Mouse (Mus musculus) brain, adult 10 weeks (tissue): ENCODE measurements around the gene Gm49339. TPM values are rescaled to one million over a fixed set of nuclear protein-coding genes. Genes with fewer than 3 reads are reported as not detected.

ENCODE experiments used
- polyA plus RNA-seq: library from polyadenylated mRNA; stranded (reverse); fragments of 350-450 nt; fragmentation: Illumina TruSeq; extraction: RNeasy Lipid Tissue Mini Kit (QIAGEN cat#74804); gene quantifications from one replicate; pipeline ENCODE4 v1.2.3, GENCODE M21; 2015; ENCODE audit warnings: low read depth, low replicate concordance

Gene Gm49339
- not detected for polyA plus RNA-seq

DNA sequence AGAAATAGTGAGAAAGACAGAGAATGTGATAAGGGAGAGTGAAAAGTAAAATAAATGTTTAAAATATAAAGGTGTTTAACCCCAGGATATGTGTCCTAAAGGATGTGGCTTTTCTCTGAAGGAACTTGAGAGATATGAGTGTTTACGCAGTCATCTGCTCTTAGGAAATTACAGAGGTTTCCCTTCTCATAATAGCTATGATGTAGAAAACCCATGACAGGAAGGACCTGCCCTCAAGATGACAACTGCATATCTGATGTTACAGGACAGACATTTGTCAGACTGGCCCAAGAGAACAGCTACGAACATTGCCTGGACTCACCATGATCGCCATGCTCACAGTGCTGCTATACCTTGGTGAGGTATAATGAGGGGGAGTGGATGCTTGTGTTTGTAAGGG is at the start of gene Gm49339, which contains the start of gene Lilr4b:
Gene Gm49339, plus strand, starts transcription at position 216 of the 400 bp plus-strand sequence.
Gene Lilr4b, plus strand, starts transcription at position 236 of the 400 bp plus-strand sequence.

DNA sequence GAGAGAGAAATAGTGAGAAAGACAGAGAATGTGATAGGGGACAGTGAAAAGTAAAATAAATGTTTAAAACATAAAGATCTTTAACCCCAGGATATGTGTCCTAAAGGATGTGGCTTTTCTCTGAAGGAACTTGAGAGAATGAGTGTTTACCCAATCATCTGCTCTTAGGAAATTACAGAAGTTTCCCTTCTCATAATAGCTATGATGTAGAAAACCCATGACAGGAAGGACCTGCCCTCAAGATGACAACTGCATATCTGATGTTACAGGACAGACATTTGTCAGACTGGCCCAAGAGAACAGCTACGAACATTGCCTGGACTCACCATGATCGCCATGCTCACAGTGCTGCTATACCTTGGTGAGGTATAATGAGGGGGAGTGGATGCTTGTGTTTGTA is 10.3 kb downstream of the Gm49339 start, which contains the start of gene Lilrb4a:
Gene Lilrb4a, plus strand, starts transcription at position 266 of the 400 bp plus-strand sequence.

Other genes with a start within 250 kb of the Gm49339 start
- 0.21 TPM for gene Lilr4b, start within 50 bp of the Gm49339 start, polyA plus RNA-seq
- 0.52 TPM for gene Lilrb4a, start 10.3 kb downstream of the Gm49339 start, polyA plus RNA-seq
- not detected for gene Fam162b, start 109.9 kb downstream of the Gm49339 start, polyA plus RNA-seq
- not detected for gene Gprc6a, start 150.8 kb downstream of the Gm49339 start, polyA plus RNA-seq
- gene Rfx6, start 197.1 kb downstream of the Gm49339 start, polyA plus RNA-seq: not detected